Mouse (Mus musculus): ENCODE data around the gene Ms4a10.

The Ms4a10 gene

DNA sequence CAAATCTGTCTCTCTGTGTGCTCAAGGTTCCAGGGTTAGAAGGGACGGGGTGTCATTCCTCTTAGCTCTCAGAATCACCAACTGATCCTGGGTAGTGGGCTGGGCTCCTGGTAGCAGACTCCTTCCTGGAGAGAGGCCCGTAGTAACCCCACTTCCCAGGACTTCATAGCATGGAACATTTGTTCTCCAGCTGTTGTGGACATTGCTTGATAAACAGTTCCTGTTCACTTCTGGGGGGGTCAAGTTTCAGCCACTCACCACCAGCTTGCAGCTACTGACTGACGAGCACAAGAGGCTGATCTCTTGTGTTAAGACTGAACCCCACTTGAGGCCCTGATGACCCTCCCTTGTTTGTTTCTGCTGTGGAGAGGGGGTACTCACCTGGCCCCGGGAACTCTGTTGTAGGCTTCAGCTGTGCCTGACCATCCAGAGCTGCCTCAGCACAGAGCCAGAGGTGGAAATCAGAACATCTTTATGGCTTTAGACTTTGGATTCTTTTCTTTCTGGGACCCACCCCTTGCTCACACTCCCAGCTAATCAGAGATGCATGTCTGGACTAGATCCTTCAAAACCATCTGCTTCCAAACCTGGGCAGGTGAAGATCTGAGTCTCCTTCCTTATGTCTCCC lies at the start of gene Ms4a10:
Gene Ms4a10 (minus strand): TSS at position 433 of the 628 bp plus-strand sequence.
- DNase-seq (ENCODE audit: low read depth, low spot score) = peak; percentile 41

- no peak for DNase-seq (ENCODE audit: low read depth, low spot score)
Observed at GRCm38 (mm10) chr19:11022382-11022781, 47.9 kb upstream of the Ms4a10 start.

DNA sequence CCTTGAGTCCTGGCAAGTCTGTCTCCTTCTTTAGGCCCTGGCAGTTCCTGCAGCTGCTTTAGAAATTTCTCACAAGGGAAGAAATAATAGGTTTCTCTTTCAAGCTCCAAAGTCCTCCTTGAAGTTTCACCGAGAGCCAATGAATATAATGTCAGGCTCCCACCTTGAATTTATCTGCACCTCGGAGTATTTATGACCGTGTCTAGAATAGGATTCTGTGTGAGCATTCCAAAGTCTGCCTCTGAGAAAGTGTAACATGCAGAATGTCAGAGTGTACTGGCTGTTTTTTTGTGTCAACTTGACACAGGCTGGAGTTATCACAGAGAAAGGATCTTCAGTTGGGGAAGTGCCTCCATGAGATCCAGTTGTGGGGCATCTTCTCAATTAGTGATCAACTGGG lies 43.4 kb upstream of the Ms4a10 start, which contains the start of gene Ms4a18:
Gene Ms4a18 (minus strand): TSS at position 141 of the 400 bp plus-strand sequence.
- no peak for DNase-seq (ENCODE audit: low read depth, low spot score)

DNA sequence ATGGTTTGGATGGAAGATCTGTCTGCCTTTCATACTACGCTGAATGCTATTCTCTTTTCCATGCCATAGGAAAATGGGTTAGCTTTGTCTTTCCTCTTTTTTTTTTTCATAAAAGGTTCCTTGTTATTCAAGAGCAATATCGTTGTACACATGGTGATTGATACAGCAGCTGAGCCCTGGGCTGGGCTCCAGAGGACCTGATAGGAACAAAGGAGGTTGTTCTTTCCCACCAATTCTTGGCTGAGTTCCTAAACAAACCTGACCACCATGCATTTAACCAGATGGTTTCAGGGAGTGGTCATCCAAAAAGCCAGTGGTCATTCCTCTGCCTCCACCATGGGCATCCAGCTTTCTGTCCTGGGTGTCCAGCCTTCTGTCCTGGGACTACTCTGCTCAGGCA lies 42.8 kb upstream of the Ms4a10 start:
- DNase-seq (ENCODE audit: low read depth, low spot score) = no peak

DNA sequence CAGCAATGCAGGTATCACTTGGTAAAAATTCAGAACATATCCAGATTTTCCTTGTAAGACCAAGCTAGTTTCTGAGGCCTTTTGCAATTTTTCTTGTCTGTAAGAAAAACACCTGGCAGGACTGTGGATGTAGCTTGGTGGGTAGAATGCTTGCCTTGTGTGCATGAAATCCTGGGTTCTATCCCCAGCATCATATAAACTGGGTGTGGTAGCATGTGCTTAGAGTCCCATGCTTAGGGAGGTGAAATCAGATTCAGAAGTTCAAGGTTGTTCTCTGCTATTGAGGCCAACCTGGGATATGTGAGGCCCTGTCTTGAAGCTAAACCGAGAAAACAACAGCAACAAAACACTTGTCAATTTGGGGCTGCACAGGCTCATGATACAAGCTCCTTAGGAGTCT lies 41.5 kb upstream of the Ms4a10 start:
- no peak for DNase-seq (ENCODE audit: low read depth, low spot score)

- DNase-seq (ENCODE audit: low read depth, low spot score) = no peak
Observed at GRCm38 (mm10) chr19:11015468-11015867, 41.0 kb upstream of the Ms4a10 start.

DNA sequence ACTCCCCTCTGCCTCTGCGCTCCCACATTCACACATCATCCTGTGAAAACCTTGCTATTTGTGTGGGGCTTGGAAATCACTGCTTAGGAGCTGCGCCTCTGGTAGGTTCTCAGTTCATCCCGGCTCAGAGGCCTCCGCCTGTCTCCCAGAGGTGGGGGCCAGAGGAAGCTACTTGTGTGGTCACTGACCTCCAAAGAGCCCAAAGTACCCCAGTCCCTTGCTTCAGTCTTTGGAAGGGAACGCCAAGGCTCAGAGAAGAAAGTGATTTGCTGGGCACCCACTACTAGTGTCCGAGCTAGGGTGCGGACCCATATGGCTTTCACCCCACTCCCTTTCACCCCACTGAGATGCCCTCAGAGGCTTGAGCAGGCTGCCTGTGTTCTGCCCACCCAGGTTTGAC lies 18.7 kb upstream of the Ms4a10 start, which contains the start of gene Ms4a15:
Gene Ms4a15 (minus strand): TSS at position 101 of the 400 bp plus-strand sequence.
- no peak for DNase-seq (ENCODE audit: low read depth, low spot score)

GRCm38 (mm10) chr19:10991911-10992310 lies 17.4 kb upstream of the Ms4a10 start:
- DNase-seq (ENCODE audit: low read depth, low spot score) = no peak

DNA sequence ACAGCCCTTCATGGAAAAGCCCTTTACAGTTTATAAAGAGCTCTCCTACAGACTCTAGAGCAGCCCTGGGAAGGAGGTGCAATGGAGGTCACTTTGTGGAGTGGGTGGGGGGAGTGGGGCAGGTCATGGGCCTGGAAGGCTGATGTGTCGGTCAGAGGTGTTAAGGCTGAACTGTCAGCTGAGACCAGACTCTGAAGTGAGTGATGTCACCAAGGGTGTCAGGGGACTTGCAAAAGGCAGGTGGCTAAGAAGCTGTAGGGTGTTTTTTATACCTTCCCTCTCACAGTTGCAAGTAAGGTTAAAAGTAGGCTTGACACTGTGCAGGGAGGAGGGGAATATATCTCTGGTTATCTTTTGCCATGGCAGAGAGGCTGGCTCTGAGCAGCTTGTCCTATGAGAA lies 16.3 kb upstream of the Ms4a10 start:
- no peak for DNase-seq (ENCODE audit: low read depth, low spot score)

DNA sequence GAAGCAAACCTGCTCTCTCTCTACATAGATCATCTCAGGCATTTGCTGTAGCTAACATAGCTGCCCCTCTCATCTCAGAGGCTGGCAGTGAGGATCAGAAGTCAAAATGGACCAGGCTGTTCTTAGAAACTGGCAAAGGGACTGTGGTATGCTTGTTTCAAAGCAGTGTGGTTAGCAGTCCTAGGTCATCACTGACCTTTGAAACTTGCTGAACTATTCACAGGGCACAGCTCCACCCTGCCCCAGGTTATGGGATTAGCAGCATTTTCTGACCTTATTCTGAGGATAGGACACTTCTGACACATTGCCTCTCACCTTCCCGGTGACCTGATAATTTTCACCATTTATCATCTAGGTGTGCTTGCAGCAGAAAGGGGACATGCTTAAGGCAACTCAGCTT lies 14.1 kb upstream of the Ms4a10 start:
- DNase-seq (ENCODE audit: low read depth, low spot score) = no peak

DNA sequence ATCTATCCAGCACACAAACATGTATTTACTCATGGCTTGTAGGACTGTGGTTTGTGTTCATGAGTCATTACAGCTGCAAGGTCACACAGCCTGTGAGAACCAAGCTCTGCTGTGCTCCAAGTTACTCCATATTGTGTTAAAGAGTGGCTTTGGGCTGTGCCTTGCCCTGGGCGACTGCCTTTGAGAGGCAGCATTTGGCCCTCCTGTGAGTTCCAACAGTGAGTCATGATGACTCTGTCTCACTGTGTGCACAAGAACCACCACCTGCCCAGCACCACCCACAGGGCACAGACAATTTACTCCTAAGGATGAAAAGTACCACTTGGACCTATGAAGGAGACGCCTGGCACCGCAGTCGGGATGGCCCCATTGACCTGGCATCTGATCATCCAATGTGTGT lies 11.4 kb upstream of the Ms4a10 start:
- DNase-seq (ENCODE audit: low read depth, low spot score) = no peak

GRCm38 (mm10) chr19:10984551-10984950 lies 10.1 kb upstream of the Ms4a10 start:
- DNase-seq (ENCODE audit: low read depth, low spot score) = no peak

GRCm38 (mm10) chr19:10983146-10983545 lies 8.7 kb upstream of the Ms4a10 start:
- DNase-seq (ENCODE audit: low read depth, low spot score) = peak; percentile 30

GRCm38 (mm10) chr19:10980210-10980609 lies 5.7 kb upstream of the Ms4a10 start:
- DNase-seq (ENCODE audit: low read depth, low spot score) = no peak

- DNase-seq (ENCODE audit: low read depth, low spot score) = peak; percentile 76
Observed at GRCm38 (mm10) chr19:10979184-10980168, 5.0 kb upstream of the Ms4a10 start.

GRCm38 (mm10) chr19:10976318-10976717 lies 1.8 kb upstream of the Ms4a10 start:
- DNase-seq (ENCODE audit: low read depth, low spot score) = no peak

DNA sequence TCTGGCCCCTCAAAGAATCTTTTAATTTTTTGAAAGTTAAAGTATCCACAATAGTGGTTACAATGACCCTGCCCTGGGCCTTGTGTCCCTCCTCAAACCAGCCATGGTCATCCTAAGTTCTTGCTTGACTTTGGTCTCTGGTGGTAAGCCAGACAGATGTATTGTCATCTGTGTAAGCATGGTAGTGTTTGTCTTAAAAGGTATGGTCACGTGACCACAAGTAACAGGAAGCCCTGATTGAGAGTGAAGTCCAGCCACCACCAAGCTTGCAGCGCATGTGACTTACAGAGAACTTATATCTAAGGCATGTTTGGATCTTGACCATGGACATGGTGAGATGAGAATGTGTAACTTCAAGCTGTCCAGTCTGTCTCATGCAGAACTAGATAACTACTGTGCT lies 717 bp upstream of the Ms4a10 start:
- no peak for DNase-seq (ENCODE audit: low read depth, low spot score)

DNA sequence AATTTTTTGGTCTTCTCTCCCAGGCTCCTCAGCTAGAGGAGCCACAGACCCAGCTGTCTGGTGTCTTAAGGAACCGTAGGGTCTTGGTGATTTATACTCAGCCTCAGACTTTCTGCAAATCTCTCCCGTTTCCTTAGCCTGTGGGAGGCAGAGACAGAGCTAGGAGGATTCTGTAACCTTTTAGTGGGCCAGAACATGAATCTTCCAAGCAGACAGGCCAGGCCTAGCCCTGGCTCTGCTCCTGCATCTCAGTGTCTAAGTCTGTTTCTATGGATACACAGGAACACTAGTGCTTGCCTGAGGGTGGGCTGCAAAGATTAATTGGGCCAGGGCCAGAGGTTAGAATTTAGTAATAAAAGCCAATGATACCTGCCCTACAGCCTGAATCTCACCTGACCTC lies 1.3 kb downstream of the Ms4a10 start:
- DNase-seq (ENCODE audit: low read depth, low spot score) = peak; percentile 63

- no peak for DNase-seq (ENCODE audit: low read depth, low spot score)
Observed at GRCm38 (mm10) chr19:10972660-10973059, 1.8 kb downstream of the Ms4a10 start.

- DNase-seq (ENCODE audit: low read depth, low spot score) = no peak
Observed at GRCm38 (mm10) chr19:10970457-10970856, 4.0 kb downstream of the Ms4a10 start.

- DNase-seq (ENCODE audit: low read depth, low spot score) = no peak
Observed at GRCm38 (mm10) chr19:10968578-10968977, 5.9 kb downstream of the Ms4a10 start.

DNA sequence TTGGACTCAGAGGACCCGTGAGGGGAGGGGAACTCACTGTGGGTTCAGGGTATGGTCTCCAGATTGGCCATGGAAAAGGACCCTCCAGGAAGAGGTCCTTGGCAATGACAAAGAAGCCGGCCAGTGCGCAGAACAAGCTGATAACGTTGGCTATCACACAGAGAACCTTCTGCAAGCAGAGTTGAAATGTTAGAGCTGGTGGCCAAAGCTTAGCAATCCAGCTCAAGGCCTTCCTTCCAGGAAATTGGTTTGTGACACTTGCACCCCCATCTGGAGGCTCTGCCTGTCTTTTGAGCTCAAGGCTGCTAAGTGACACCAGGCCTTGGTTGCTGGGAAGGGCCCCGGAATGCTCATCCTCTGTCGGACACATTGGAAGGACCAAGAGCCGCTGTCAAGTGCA lies 8.7 kb downstream of the Ms4a10 start:
- DNase-seq (ENCODE audit: low read depth, low spot score) = no peak

GRCm38 (mm10) chr19:10959978-10960346 lies 14.5 kb downstream of the Ms4a10 start:
- no peak for DNase-seq (ENCODE audit: low read depth, low spot score)

Data from mesoderm, embryonic 11.5 days (tissue).